Mouse (Mus musculus) CH12.LX (cell line): ENCODE results near the gene Nup188. TPM values are rescaled to one million over a fixed set of nuclear protein-coding genes. Genes with fewer than 3 reads are reported as not detected.

ENCODE experiments used
- DNase-seq: peaks from one replicate; pipeline ENCODE4 v3.0.0-alpha.2; 2013; ENCODE audit errors: extremely low read depth
- H3K27ac ChIP-seq: 2 replicates; pipeline ENCODE4 v1.5.1; 2012; ENCODE audit warnings: low read depth, mild to moderate bottlenecking, control low read depth, moderate library complexity; ENCODE audit not compliant: insufficient read depth
- H3K27me3 ChIP-seq: replicated peaks from 2 replicates; pipeline ENCODE3; 2012; ENCODE audit warnings: inconsistent platforms
- H3K36me3 ChIP-seq, 2 experiments: replicated peaks in 1 of 2; 2 replicates each; pipeline versions ENCODE3 to v1.6.1; 2012; ENCODE audit warnings: inconsistent platforms in 1 of 2, low read length in 1 of 2, mild to moderate bottlenecking in 1 of 2, mixed read lengths in 1 of 2, moderate library complexity in 1 of 2; ENCODE audit not compliant: control insufficient read depth in 1 of 2, insufficient read depth in 1 of 2
- H3K4me1 ChIP-seq, 2 experiments: 2 replicates each; pipeline ENCODE4 v1.6.1; 2012; ENCODE audit warnings: inconsistent platforms in 1 of 2, moderate library complexity in 1 of 2; ENCODE audit not compliant: insufficient read depth in 2 of 2, control insufficient read depth in 1 of 2
- H3K4me2 ChIP-seq: 2 replicates; pipeline ENCODE4 v1.6.1; 2012; ENCODE audit warnings: low read depth, mild to moderate bottlenecking, control low read depth; ENCODE audit not compliant: poor library complexity, insufficient read depth, severe bottlenecking
- H3K4me3 ChIP-seq, 3 experiments: fragments of 150-350 bp in 1 of 3; sonication (generic) in 1 of 3; replicated peaks in 1 of 3; 2 replicates each; pipeline versions ENCODE3 to v1.5.1; 2011 to 2012; ENCODE audit warnings: low read depth in 2 of 3, low read length in 2 of 3, mild to moderate bottlenecking in 2 of 3, moderate library complexity in 2 of 3, control low read depth in 1 of 3, improper control_type of control experiment in 1 of 3, inconsistent platforms in 1 of 3, mixed read lengths in 1 of 3; ENCODE audit not compliant: poor library complexity in 1 of 3
- H3K79me2 ChIP-seq: replicated peaks from 2 replicates; pipeline ENCODE4 v1.6.1; 2012; ENCODE audit warnings: mild to moderate bottlenecking, moderate library complexity; ENCODE audit not compliant: control insufficient read depth, poor library complexity, insufficient read depth, severe bottlenecking; ENCODE audit errors: extremely low read depth
- H3K9ac ChIP-seq: 2 replicates; pipeline ENCODE4 v1.6.1; 2012; ENCODE audit warnings: low read depth, mild to moderate bottlenecking, control low read depth, moderate library complexity; ENCODE audit not compliant: insufficient read depth
- H3K9me3 ChIP-seq: replicated peaks from 2 replicates; pipeline ENCODE3; 2012; ENCODE audit warnings: low read length, inconsistent platforms, mixed read lengths
- CHD1 ChIP-seq: IDR thresholded peaks from 2 replicates; pipeline ENCODE4 v1.6.1; 2012; ENCODE audit warnings: low read depth, low read length, improper control_type of control experiment, inconsistent platforms
- CHD2 ChIP-seq: IDR thresholded peaks from 2 replicates; pipeline ENCODE4 v1.6.1; 2011; ENCODE audit warnings: low read length, improper control_type of control experiment
- CTCF ChIP-seq, 2 experiments: IDR thresholded peaks in 1 of 2; conservative IDR thresholded peaks in 1 of 2; 2 replicates each; pipeline ENCODE4 v1.5.1; 2011 to 2012; ENCODE audit warnings: low read depth in 2 of 2, low read length in 2 of 2, improper control_type of control experiment in 1 of 2, inconsistent platforms in 1 of 2, mild to moderate bottlenecking in 1 of 2, moderate library complexity in 1 of 2
- E2F4 ChIP-seq: IDR thresholded peaks from 2 replicates; pipeline ENCODE4 v1.6.1; 2011; ENCODE audit warnings: low read depth, low read length, improper control_type of control experiment; ENCODE audit not compliant: insufficient replicate concordance
- ELF1 ChIP-seq: IDR thresholded peaks from 2 replicates; pipeline ENCODE4 v1.6.1; 2014; ENCODE audit warnings: low read depth, mild to moderate bottlenecking, inconsistent platforms, low read length, improper control_type of control experiment
- EP300 ChIP-seq: IDR thresholded peaks from 2 replicates; pipeline ENCODE4 v1.6.1; 2011; ENCODE audit warnings: low read length, improper control_type of control experiment
- ETS1 ChIP-seq: conservative IDR thresholded peaks from 2 replicates; pipeline ENCODE4 v1.6.1; 2012; ENCODE audit warnings: low read depth, mild to moderate bottlenecking, inconsistent platforms, low read length, improper control_type of control experiment, moderate library complexity
- GABPA ChIP-seq: IDR thresholded peaks from 2 replicates; pipeline ENCODE4 v1.6.1; 2012; ENCODE audit warnings: low read depth, low read length, improper control_type of control experiment, inconsistent platforms; ENCODE audit not compliant: insufficient replicate concordance
- HCFC1 ChIP-seq: IDR thresholded peaks from 2 replicates; pipeline ENCODE4 v1.6.1; 2012; ENCODE audit warnings: low read depth, mild to moderate bottlenecking, inconsistent platforms, low read length, improper control_type of control experiment
- IRF4 ChIP-seq: IDR thresholded peaks from 2 replicates; pipeline ENCODE4 v1.6.1; 2014; ENCODE audit warnings: low read depth, mild to moderate bottlenecking, inconsistent platforms, low read length, improper control_type of control experiment
- JUND ChIP-seq: conservative IDR thresholded peaks from 2 replicates; pipeline ENCODE4 v1.6.1; 2011; ENCODE audit warnings: low read depth, low read length, improper control_type of control experiment
- MAFK ChIP-seq: IDR thresholded peaks from 2 replicates; pipeline ENCODE4 v1.6.1; 2011; ENCODE audit warnings: low read length, improper control_type of control experiment; ENCODE audit not compliant: insufficient replicate concordance
- MAX ChIP-seq: IDR thresholded peaks from 2 replicates; pipeline ENCODE4 v1.6.1; 2011; ENCODE audit warnings: low read length, improper control_type of control experiment
- MAZ ChIP-seq: IDR thresholded peaks from 2 replicates; pipeline ENCODE4 v1.6.1; 2012; ENCODE audit warnings: low read depth, mild to moderate bottlenecking, inconsistent platforms, low read length, improper control_type of control experiment, moderate library complexity
- MEF2A ChIP-seq: IDR thresholded peaks from 2 replicates; pipeline ENCODE4 v1.6.1; 2014; ENCODE audit warnings: low read depth, mild to moderate bottlenecking, inconsistent platforms, low read length, improper control_type of control experiment, borderline replicate concordance
- MYC ChIP-seq: IDR thresholded peaks from 2 replicates; pipeline ENCODE4 v1.6.1; 2011; ENCODE audit warnings: low read depth, mild to moderate bottlenecking, improper control_type of control experiment, low read length
- NELFE ChIP-seq: IDR thresholded peaks from 2 replicates; pipeline ENCODE4 v1.6.1; 2011; ENCODE audit warnings: low read depth, low read length, improper control_type of control experiment
- NRF1 ChIP-seq: IDR thresholded peaks from 2 replicates; pipeline ENCODE4 v1.6.1; 2014; ENCODE audit warnings: low read depth, mild to moderate bottlenecking, inconsistent platforms, low read length, improper control_type of control experiment, moderate library complexity
- POLR2A ChIP-seq: IDR thresholded peaks from 2 replicates; pipeline ENCODE4 v1.6.1; 2011; ENCODE audit warnings: low read depth, mild to moderate bottlenecking, improper control_type of control experiment, low read length
- POLR2AphosphoS2 ChIP-seq: IDR thresholded peaks from 2 replicates; pipeline ENCODE4 v1.6.1; 2011; ENCODE audit warnings: low read depth, low read length, improper control_type of control experiment
- RAD21 ChIP-seq: IDR thresholded peaks from 2 replicates; pipeline ENCODE4 v1.6.1; 2011; ENCODE audit warnings: low read depth, mild to moderate bottlenecking, low read length, improper control_type of control experiment, moderate library complexity
- RCOR1 ChIP-seq: conservative IDR thresholded peaks from 2 replicates; pipeline ENCODE4 v1.6.1; 2012; ENCODE audit warnings: low read depth, mild to moderate bottlenecking, inconsistent platforms, low read length, improper control_type of control experiment
- SIN3A ChIP-seq: IDR thresholded peaks from 2 replicates; pipeline ENCODE4 v1.6.1; 2012; ENCODE audit warnings: low read length, improper control_type of control experiment, inconsistent platforms
- SMC3 ChIP-seq: IDR thresholded peaks from 2 replicates; pipeline ENCODE4 v1.6.1; 2011; ENCODE audit warnings: low read depth, low read length, improper control_type of control experiment
- TBP ChIP-seq: conservative IDR thresholded peaks from 2 replicates; pipeline ENCODE4 v1.6.1; 2011; ENCODE audit warnings: low read depth, low read length, improper control_type of control experiment
- TCF12 ChIP-seq: IDR thresholded peaks from 2 replicates; pipeline ENCODE4 v1.6.1; 2014; ENCODE audit warnings: low read depth, mild to moderate bottlenecking, inconsistent platforms, low read length, improper control_type of control experiment
- UBTF ChIP-seq: IDR thresholded peaks from 2 replicates; pipeline ENCODE4 v1.6.1; 2012; ENCODE audit warnings: low read depth, mild to moderate bottlenecking, inconsistent platforms, low read length, improper control_type of control experiment, moderate library complexity
- USF1 ChIP-seq: IDR thresholded peaks from 2 replicates; pipeline ENCODE4 v1.6.1; 2014; ENCODE audit warnings: low read depth, mild to moderate bottlenecking, inconsistent platforms, low read length, improper control_type of control experiment
- ZC3H11A ChIP-seq: IDR thresholded peaks from 2 replicates; pipeline ENCODE4 v1.6.1; 2012; ENCODE audit warnings: low read depth, mild to moderate bottlenecking, inconsistent platforms, low read length, improper control_type of control experiment
- ZKSCAN1 ChIP-seq: IDR thresholded peaks from 2 replicates; pipeline ENCODE4 v1.6.1; 2012; ENCODE audit warnings: low read depth, inconsistent platforms, low read length, improper control_type of control experiment, borderline replicate concordance
- ZMIZ1 ChIP-seq: IDR thresholded peaks from 2 replicates; pipeline ENCODE4 v1.6.1; 2012; ENCODE audit warnings: low read depth, mild to moderate bottlenecking, inconsistent platforms, low read length, improper control_type of control experiment
- ZNF384 ChIP-seq: IDR thresholded peaks from 2 replicates; pipeline ENCODE4 v1.6.1; 2012; ENCODE audit warnings: low read depth, low read length, improper control_type of control experiment, inconsistent platforms
- dilution Hi-C: fragments of 300-500 bp; cut with MboI; formaldehyde crosslinking; loops from 2 replicates; pipeline ENCODE4 v1.14.3; 2020; ENCODE audit warnings: low sequenced_read_pairs; ENCODE audit not compliant: extremely low pct_unique_long_range_greater_than_20kb, extremely low pct_ligation_motif_present
- in situ Hi-C: fragments of 300-500 bp; cut with MboI; formaldehyde crosslinking; loops from 3 replicates; pipeline ENCODE4 v1.14.3; 2019; ENCODE audit warnings: low sequenced_read_pairs, low pct_ligation_motif_present, low pct_unique_long_range_greater_than_20kb, mixed read lengths
- polyA plus RNA-seq: library from polyadenylated mRNA; unstranded; fragments of >175 nt; gene quantifications from 2 replicates; pipeline ENCODE4 v1.2.1, GENCODE M21; 2012; ENCODE audit warnings: low read depth; ENCODE audit not compliant: insufficient read length
- total RNA-seq, 2 experiments: library from RNA; depleted of rRNA; stranded (reverse); fragments of 300-350 nt in 1 of 2; fragments of >200 nt in 1 of 2; gene quantifications; 2 replicates each; pipeline ENCODE4 v1.2.3; 2012 to 2014

The Nup188 gene
- total and polyA plus RNA-seq, 3 experiments, result 19.7 to 58.8 (median 47.6) TPM

- H3K27me3 ChIP-seq, result no peaks in the 10 kb centered on the region
- in situ Hi-C loops, result no loop called here
- H3K4me2 ChIP-seq, result peak within 1 kb of the TSS; percentile 31; the same call in 1 of the 2 replicates
- H3K9ac ChIP-seq, result peak within 1 kb of the TSS; percentile 80
- DNase-seq, result no peak
- no peaks in the 10 kb centered on the region for H3K79me2 ChIP-seq
- dilution Hi-C loops, result no loop called here
- no peaks in the 10 kb centered on the region for H3K9me3 ChIP-seq
- peak within 1 kb of the TSS; percentile 5 to 46 (median 36) for H3K4me3 ChIP-seq
- H3K36me3 ChIP-seq, result peaks cover 18 to 47% of the 10 kb centered on the region in 2 experiments
- peaks cover 31 to 59% of the 10 kb centered on the region in 2 experiments for H3K4me1 ChIP-seq
- peak within 1 kb of the TSS; percentile 83 for H3K27ac ChIP-seq
- TF ChIP-seq IRF4, result no peak
- no peak for TF ChIP-seq CHD1
- no peak for TF ChIP-seq POLR2AphosphoS2
- TF ChIP-seq RAD21, result no peak
- no peak for TF ChIP-seq NRF1
- no peak for TF ChIP-seq JUND
- TF ChIP-seq HCFC1, result no peak
- TF ChIP-seq SIN3A, result no peak
- TF ChIP-seq GABPA, result no peak
- TF ChIP-seq ZC3H11A, result no peak
- TF ChIP-seq CHD2, result no peak
- TF ChIP-seq CTCF (conservative IDR thresholded peaks at IDR 0.05 in 1 of 2, IDR thresholded peaks at IDR 0.05 in 1 of 2; ENCODE audit: low read depth in 2 of 2, low read length in 2 of 2), result no peak
- TF ChIP-seq TBP, result no peak
- no peak for TF ChIP-seq TCF12
- TF ChIP-seq MYC, result no peak
- TF ChIP-seq ZMIZ1, result no peak
- TF ChIP-seq POLR2A, result no peak
- no peak for TF ChIP-seq ZNF384
- TF ChIP-seq E2F4, result no peak
Observed at GRCm38 (mm10) chr2:30265767-30266253, 20.4 kb upstream of the Nup188 start, which contains the start of gene Phyhd1. Phyhd1 (plus strand) TSS chr2:30266203.

- dilution Hi-C loops (no loop called here), in situ Hi-C loops (no loop called here)
- Histone ChIP-seq H3K27me3 (no peaks in the 10 kb centered on the region), H3K79me2 (no peaks in the 10 kb centered on the region), H3K27ac (peak overlapping the region; percentile 83), H3K4me1 (peaks cover 31 to 59% of the 10 kb centered on the region in 2 experiments), H3K9me3 (no peaks in the 10 kb centered on the region), H3K36me3 (peaks cover 18 to 48% of the 10 kb centered on the region in 2 experiments), H3K4me3 (peak overlapping the region; percentile 5 to 46 (median 36)), H3K4me2 (peak overlapping the region; percentile 31; the same call in 1 of the 2 replicates), H3K9ac (peak overlapping the region; percentile 80)
- peak; percentile 68 for DNase-seq
- no peak for TF ChIP-seq GABPA
- TF ChIP-seq NELFE, result no peak
- no peak for TF ChIP-seq ZKSCAN1
- no peak for TF ChIP-seq MYC
- TF ChIP-seq E2F4, result no peak
- no peak for TF ChIP-seq POLR2AphosphoS2
- TF ChIP-seq JUND, result no peak
- TF ChIP-seq RCOR1, result no peak
- TF ChIP-seq MEF2A, result no peak
- TF ChIP-seq UBTF, result no peak
- no peak for TF ChIP-seq EP300
- TF ChIP-seq ELF1, result no peak
- TF ChIP-seq USF1, result no peak
- no peak for TF ChIP-seq TCF12
- TF ChIP-seq TBP, result 0 out of 2 replicates have a peak, but pooled peaks have one; percentile 23
- no peak for TF ChIP-seq MAX
- TF ChIP-seq SIN3A, result 0 out of 2 replicates have a peak, but pooled peaks have one; percentile 27
- peak; percentile 37; the same call in 1 of the 2 replicates for TF ChIP-seq MAFK
- no peak for TF ChIP-seq ETS1
- TF ChIP-seq IRF4, result no peak
- TF ChIP-seq SMC3, result no peak
- TF ChIP-seq MAZ, result no peak
Observed at GRCm38 (mm10) chr2:30266392-30266941, 19.7 kb upstream of the Nup188 start.
